Mouse (Mus musculus) kidney, postnatal 0 days (tissue): ENCODE results near the gene Tmem95. TPM values are rescaled to one million over a fixed set of nuclear protein-coding genes. Genes with fewer than 3 reads are reported as not detected.
A peak's percentile ranks its signal among the peaks of the same experiment; 100 is the strongest.

Experiments used
- ATAC-seq: fragments of 200-750 bp; cut with Nextera tagmentation; replicated peaks from 2 replicates; pipeline ENCODE4 v1.8.0; 2017; ENCODE audit warnings: low read depth, moderate number of reproducible peaks, moderate TSS enrichment, moderate library complexity; ENCODE audit not compliant: low FRiP score
- DNase-seq: peaks from one replicate; pipeline ENCODE4 v3.0.0-alpha.2; 2016; ENCODE audit warnings: low spot score
- H3K27ac ChIP-seq: fragments of 300-500 bp; sonication (generic); 2 replicates; pipeline ENCODE4 v1.5.1; 2014; ENCODE audit warnings: mild to moderate bottlenecking
- H3K27me3 ChIP-seq: fragments of 300-500 bp; sonication (generic); 2 replicates; pipeline ENCODE4 v1.6.1; 2014; ENCODE audit warnings: low read length, mixed read lengths; ENCODE audit not compliant: insufficient read depth
- H3K36me3 ChIP-seq: fragments of 300-500 bp; sonication (generic); 2 replicates; pipeline ENCODE4 v1.6.1; 2014; ENCODE audit warnings: low read length, mixed read lengths; ENCODE audit not compliant: insufficient read depth
- H3K4me1 ChIP-seq: fragments of 300-500 bp; sonication (generic); replicated peaks from 2 replicates; pipeline ENCODE4 v1.6.1; 2014; ENCODE audit warnings: antibody characterized with exemption, low read length, mixed read lengths; ENCODE audit not compliant: insufficient read depth
- H3K4me2 ChIP-seq: fragments of 300-500 bp; sonication (generic); 2 replicates; pipeline ENCODE4 v1.6.1; 2014; ENCODE audit warnings: mild to moderate bottlenecking, low read length, moderate library complexity, mixed read lengths
- H3K4me3 ChIP-seq: fragments of 300-500 bp; sonication (generic); replicated peaks from 2 replicates; pipeline ENCODE4 v1.5.1; 2014; ENCODE audit warnings: low read depth, low read length
- H3K9ac ChIP-seq: fragments of 300-500 bp; sonication (generic); 2 replicates; pipeline ENCODE4 v1.6.1; 2014; ENCODE audit warnings: low read depth, low read length
- H3K9me3 ChIP-seq: fragments of 300-500 bp; sonication (generic); replicated peaks from 2 replicates; pipeline ENCODE4 v1.6.1; 2016; ENCODE audit warnings: low read length, inconsistent platforms, mixed read lengths
- CTCF ChIP-seq: IDR thresholded peaks from 2 replicates; pipeline ENCODE4 v1.5.1; 2016; ENCODE audit warnings: antibody characterized with exemption, low read depth, mild to moderate bottlenecking, moderate library complexity
- WGBS: fragments of 180-500 bp; shearing (Covaris S2); extraction: QIAGEN DNeasy Blood & Tissue Kit; methylation state at CpG from one replicate; pipeline ENCODE4 v1.1.7; 2014; 5-methylcytosine and 5-hydroxymethylcytosine counted together
- polyA plus RNA-seq: library from polyadenylated mRNA; unstranded; fragments of >200 nt; fragmentation: Nextera tagmentation; extraction: Ambion mirVana; gene quantifications from 2 replicates; pipeline ENCODE4 v1.2.1, GENCODE M21; 2015

Gene Tmem95
- polyA plus RNA-seq, 1 experiment from 2014 or later, result not detected

DNA sequence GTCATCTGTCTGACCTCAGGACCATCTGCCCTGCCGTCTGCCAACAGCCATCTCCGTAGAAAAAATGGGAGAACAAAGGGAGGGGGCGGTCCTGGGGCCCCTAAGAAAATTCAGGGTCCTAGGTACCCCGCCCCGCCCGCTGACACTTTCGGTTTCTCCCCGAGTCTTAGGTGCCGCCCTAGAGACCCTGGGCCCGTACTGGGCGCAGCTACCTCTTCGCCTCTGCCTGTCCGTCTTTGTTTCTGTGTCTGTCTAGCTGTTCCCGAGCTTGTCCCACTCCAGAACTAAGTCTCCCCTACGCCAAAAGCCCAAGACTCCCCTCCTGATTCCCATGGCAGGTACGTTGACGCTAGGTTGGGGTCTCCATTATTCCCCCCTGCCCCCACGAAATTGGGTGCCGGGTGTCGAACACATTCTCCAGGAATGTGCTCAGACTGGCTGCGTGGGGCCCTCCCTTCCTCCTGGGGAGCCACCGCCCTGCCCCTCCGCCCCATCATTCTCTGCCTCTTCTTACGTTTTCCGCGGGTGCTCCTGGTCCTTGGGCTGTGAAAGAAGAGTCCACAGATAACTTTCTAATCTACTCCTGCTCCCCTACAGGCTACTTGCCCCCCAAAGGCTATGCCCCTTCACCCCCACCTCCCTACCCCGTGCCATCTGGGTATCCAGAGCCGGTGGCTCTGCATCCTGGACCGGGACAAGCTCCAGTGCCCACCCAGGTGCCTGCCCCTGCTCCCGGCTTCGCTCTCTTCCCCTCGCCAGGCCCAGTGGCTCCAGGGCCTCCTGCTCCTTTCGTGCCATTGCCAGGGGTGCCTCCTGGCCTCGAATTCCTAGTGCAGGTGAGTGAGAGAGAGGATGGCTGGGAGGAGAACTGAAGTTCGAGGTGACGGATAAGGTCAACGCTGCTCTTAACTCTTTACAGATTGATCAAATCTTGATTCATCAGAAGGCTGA is 30.8 kb downstream of the Tmem95 start:
- 8% methylated on average over 37 of the region's 37 CpGs for WGBS

DNA sequence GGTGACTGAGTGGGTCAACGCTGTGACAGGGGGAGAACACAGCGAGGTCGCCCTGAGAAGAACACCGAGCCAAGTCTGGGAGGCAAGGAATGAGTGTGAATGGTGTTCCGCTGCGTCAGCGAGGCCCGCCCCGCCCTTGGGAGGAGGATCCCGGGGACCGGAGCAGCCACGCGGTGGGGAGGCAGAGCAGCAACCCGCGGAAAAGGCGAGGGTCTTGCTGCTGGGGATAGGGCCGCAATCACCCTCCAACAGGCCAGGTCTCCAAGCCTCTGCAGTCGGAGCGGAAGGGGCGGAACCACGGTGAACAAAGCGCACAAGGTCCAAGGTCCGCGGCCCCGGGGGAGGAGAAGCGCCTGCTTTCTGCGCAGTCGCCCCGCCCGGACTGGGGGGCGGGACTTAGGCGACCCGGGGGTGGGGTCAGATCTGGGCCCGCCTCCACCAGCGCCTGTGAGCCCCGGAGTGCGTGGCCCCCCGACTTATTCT is 31.6 kb downstream of the Tmem95 start, which contains the start of gene Plscr3:
Gene Plscr3, plus strand, starts transcription at position 179 of the 483 bp plus-strand sequence.
- Histone ChIP-seq H3K9ac (peak within 1 kb of the TSS; percentile 83), H3K36me3 (peaks cover 20% of the 10 kb centered on the region)

More for the DNA sequence above, 30.8 kb downstream of the Tmem95 start:
- Histone ChIP-seq H3K36me3 (peaks cover 28% of the 10 kb centered on the region), H3K27me3 (no peaks in the 10 kb centered on the region), H3K9ac (peak overlapping the region; percentile 83), H3K9me3 (no peaks in the 10 kb centered on the region), H3K4me2 (peak overlapping the region; percentile 75), H3K4me3 (peak overlapping the region; percentile 75), H3K4me1 (peaks cover 9% of the 10 kb centered on the region; the same call in 1 of the 2 replicates), H3K27ac (peak overlapping the region; percentile 96)
- DNase-seq (peak; percentile 46), ATAC-seq (peak; percentile 27)
- TF ChIP-seq CTCF, result no peak

DNA sequence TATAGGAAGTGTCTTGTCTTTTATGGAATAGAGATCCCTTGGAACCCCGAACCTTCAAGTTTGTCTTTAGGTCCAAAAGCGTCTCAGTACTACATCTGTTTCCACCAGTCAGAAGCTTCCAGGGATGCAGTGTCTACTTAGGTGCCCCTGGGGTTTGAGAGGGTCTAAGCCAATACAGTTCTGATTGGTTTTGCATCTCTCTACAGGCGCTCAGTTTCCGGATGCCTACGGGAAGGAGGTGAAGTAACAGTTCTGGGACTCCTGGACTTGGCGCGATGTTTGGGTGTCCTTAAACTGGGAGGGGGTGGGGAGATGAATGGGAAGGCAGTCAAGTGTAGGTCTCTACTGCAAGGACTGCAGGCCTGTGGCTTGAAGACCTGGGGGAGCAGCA is 39.1 kb downstream of the Tmem95 start:
- H3K36me3 ChIP-seq, result no peaks in the 10 kb centered on the region
- WGBS, result 3% methylated on average over 7 of the region's 7 CpGs
- no peaks in the 10 kb centered on the region for H3K9me3 ChIP-seq
- DNase-seq, result peak; percentile 54
- H3K27ac ChIP-seq, result peak overlapping the region; percentile 93
- peak overlapping the region; percentile 97 for H3K4me2 ChIP-seq
- TF ChIP-seq CTCF, result no peak
- H3K4me3 ChIP-seq, result peak overlapping the region; percentile 59
- H3K4me1 ChIP-seq, result peaks cover 26% of the 10 kb centered on the region
- no peaks in the 10 kb centered on the region for H3K27me3 ChIP-seq
- H3K9ac ChIP-seq, result peak overlapping the region; percentile 75
- no peak for ATAC-seq

More for the DNA sequence above, 31.6 kb downstream of the Tmem95 start, which contains the start of gene Plscr3:
- Histone ChIP-seq H3K4me2 (peak within 1 kb of the TSS; percentile 75), H3K4me3 (peak within 1 kb of the TSS; percentile 75), H3K27me3 (no peaks in the 10 kb centered on the region), H3K9me3 (no peaks in the 10 kb centered on the region), H3K27ac (peak within 1 kb of the TSS; percentile 96), H3K4me1 (peaks cover 9% of the 10 kb centered on the region; the same call in 1 of the 2 replicates)
- ATAC-seq (peak; percentile 91), DNase-seq (peak; percentile 97)
- 0% methylated on average over 37 of the region's 38 CpGs for WGBS
- no peak for TF ChIP-seq CTCF

DNA sequence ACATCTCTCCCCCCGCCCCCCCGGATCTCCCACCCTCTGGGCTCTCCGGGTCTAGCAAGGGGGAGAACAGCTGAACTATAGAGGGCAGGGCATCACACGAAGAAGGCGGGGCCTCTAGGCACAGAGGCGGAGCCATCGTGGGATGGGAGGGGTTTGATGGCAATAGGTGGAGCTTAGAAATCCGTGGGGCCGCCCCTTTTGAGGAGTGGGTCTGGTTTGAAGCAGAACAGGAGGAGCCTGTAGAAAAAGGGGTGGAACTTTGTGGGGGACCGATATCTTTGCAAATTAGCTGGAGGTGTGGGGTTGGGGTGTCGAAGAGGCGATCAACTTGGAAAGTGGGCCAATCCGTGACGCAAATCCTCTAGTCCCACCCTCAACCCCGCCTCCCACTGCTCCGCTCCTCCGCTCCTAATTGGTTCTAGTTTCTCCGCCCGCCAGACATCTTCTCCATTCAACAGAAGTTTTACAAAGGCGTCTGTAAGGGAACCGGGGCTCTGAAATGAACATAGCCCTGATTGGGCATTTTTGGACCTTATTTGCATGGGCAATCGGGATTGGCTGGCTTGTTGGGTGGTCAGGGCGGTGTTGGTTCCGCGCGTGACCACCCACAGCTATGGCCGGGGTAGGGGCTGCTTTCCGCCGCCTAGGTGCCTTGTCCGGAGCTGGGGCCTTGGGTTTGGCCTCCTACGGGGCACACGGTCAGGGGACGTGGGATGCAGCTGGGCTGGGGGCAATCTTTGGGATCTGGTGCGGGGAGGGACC is 39.7 kb downstream of the Tmem95 start, which contains the start of gene Tmem256:
Gene Tmem256, plus strand, starts transcription at position 563 of the 762 bp plus-strand sequence.
- Histone ChIP-seq H3K9ac (peak within 1 kb of the TSS; percentile 75), H3K4me1 (peaks cover 27% of the 10 kb centered on the region), H3K27me3 (no peaks in the 10 kb centered on the region), H3K4me2 (peak within 1 kb of the TSS; percentile 97), H3K36me3 (no peaks in the 10 kb centered on the region), H3K4me3 (peak within 1 kb of the TSS; percentile 59), H3K27ac (peak within 1 kb of the TSS; percentile 93), H3K9me3 (no peaks in the 10 kb centered on the region)
- no peak for TF ChIP-seq CTCF
- ATAC-seq, result peak; percentile 92
- WGBS, result under 1% methylated on average over 34 of the region's 34 CpGs
- peak; percentile 100 for DNase-seq

DNA sequence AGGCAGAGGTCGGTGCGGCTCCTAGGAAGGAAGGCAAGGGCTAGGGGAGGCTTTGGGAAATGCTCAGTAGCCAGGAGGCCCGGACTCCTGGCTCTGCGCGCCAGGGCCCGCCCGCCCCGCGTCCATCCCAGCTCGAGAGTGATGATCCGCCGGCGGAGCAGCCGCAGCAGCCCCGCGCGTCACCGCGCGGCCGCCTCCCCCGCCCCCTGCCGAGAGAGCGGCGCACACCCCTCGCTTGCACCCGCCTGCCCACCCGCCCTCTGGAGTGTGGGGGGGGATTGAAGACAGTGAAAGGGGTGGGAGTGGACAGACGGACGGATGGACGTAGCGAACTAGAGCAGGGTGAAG is 40.2 kb downstream of the Tmem95 start, which contains the start of gene Nlgn2:
Gene Nlgn2, minus strand, starts transcription at position 181 of the 348 bp plus-strand sequence.
- H3K9me3 ChIP-seq, result no peaks in the 10 kb centered on the region
- peak; percentile 25; the same call in 1 of the 2 replicates for TF ChIP-seq CTCF
- H3K27ac ChIP-seq, result peak within 1 kb of the TSS; percentile 93
- peaks cover 27% of the 10 kb centered on the region for H3K4me1 ChIP-seq
- peak within 1 kb of the TSS; percentile 75 for H3K9ac ChIP-seq
- H3K36me3 ChIP-seq, result no peaks in the 10 kb centered on the region
- no peaks in the 10 kb centered on the region for H3K27me3 ChIP-seq
- DNase-seq, result no peak
- H3K4me3 ChIP-seq, result peak within 1 kb of the TSS; percentile 59
- WGBS, result under 1% methylated on average over 32 of the region's 32 CpGs
- peak; percentile 56; the same call in 1 of the 2 replicates for ATAC-seq
- peak within 1 kb of the TSS; percentile 97 for H3K4me2 ChIP-seq
